Mouse (Mus musculus) ES-E14 (cell line): ENCODE results near the gene Mcfd2. TPM values are rescaled to one million over a fixed set of nuclear protein-coding genes. Genes with fewer than 3 reads are reported as not detected.

ENCODE experiments used
- DNase-seq: peaks from one replicate; pipeline ENCODE4 v3.0.0-alpha.2; 2013; ENCODE audit warnings: low read depth, low spot score
- H3K27ac ChIP-seq: 2 replicates; pipeline ENCODE4 v1.5.1; 2012; ENCODE audit warnings: low read depth, mild to moderate bottlenecking, low read length, moderate library complexity, mixed read lengths; ENCODE audit not compliant: poor library complexity, insufficient read depth, severe bottlenecking
- H3K36me3 ChIP-seq: 2 replicates; pipeline ENCODE4 v1.6.1; 2012; ENCODE audit warnings: mild to moderate bottlenecking, low read length, moderate library complexity, mixed read lengths; ENCODE audit not compliant: control insufficient read depth, poor library complexity, insufficient read depth, severe bottlenecking
- H3K4me1 ChIP-seq, 2 experiments: fragments of 150-350 bp in 1 of 2; sonication (generic) in 1 of 2; 2 replicates each; pipeline ENCODE4 v1.6.1; 2012; ENCODE audit warnings: low read length in 2 of 2, mild to moderate bottlenecking in 1 of 2, mixed read lengths in 1 of 2; ENCODE audit not compliant: control insufficient read depth in 2 of 2, insufficient read depth in 2 of 2, poor library complexity in 1 of 2
- H3K4me3 ChIP-seq, 2 experiments: fragments of 150-350 bp in 1 of 2; sonication (generic) in 1 of 2; 2 replicates each; pipeline ENCODE4 v1.5.1; 2012; ENCODE audit warnings: low read length in 2 of 2, low read depth in 1 of 2, mild to moderate bottlenecking in 1 of 2, mixed read lengths in 1 of 2; ENCODE audit not compliant: insufficient read depth in 1 of 2, poor library complexity in 1 of 2, severe bottlenecking in 1 of 2
- H3K9ac ChIP-seq: 2 replicates; pipeline ENCODE4 v1.6.1; 2012; ENCODE audit warnings: low read depth, mild to moderate bottlenecking, low read length, mixed read lengths; ENCODE audit not compliant: poor library complexity, insufficient read depth, severe bottlenecking
- H3K9me3 ChIP-seq: fragments of 150-350 bp; sonication (generic); 2 replicates; pipeline ENCODE4 v1.6.1; 2012; ENCODE audit warnings: low read depth, mild to moderate bottlenecking, low read length; ENCODE audit not compliant: control insufficient read depth, insufficient read depth
- CHD2 ChIP-seq: IDR thresholded peaks from 2 replicates; pipeline ENCODE4 v1.6.1; 2014; ENCODE audit warnings: mild to moderate bottlenecking, low read depth, low read length, inconsistent platforms
- HCFC1 ChIP-seq: IDR thresholded peaks from 2 replicates; pipeline ENCODE4 v1.6.1; 2012; ENCODE audit warnings: low read length, inconsistent platforms, borderline replicate concordance; ENCODE audit not compliant: insufficient read depth
- MAFK ChIP-seq: IDR thresholded peaks from 2 replicates; pipeline ENCODE4 v1.6.1; 2014; ENCODE audit warnings: mild to moderate bottlenecking, low read depth, low read length, inconsistent platforms; ENCODE audit not compliant: insufficient read depth
- ZC3H11A ChIP-seq: IDR thresholded peaks from 2 replicates; pipeline ENCODE4 v1.6.1; 2012; ENCODE audit warnings: low read depth, mild to moderate bottlenecking, inconsistent platforms, low read length, borderline replicate concordance
- ZNF384 ChIP-seq: IDR thresholded peaks from 2 replicates; pipeline ENCODE4 v1.6.1; 2012; ENCODE audit warnings: low read depth, low read length, inconsistent platforms
- in situ Hi-C, 2 experiments: fragments of 600-800 bp; cut with MboI; formaldehyde crosslinking; loops; one replicate each; pipeline ENCODE4 v1.15.1; 2025; ENCODE audit warnings: low sequenced_read_pairs in 2 of 2, inconsistent platforms in 1 of 2; ENCODE audit not compliant: unreplicated experiment in 2 of 2
- total RNA-seq: library from RNA; depleted of rRNA; stranded (reverse); fragments of 300-350 nt; gene quantifications from 2 replicates; pipeline ENCODE4 v1.2.3, GENCODE M21; 2012

Mcfd2 gene
- total RNA-seq, 1 experiment = 81.8 TPM

- Histone ChIP-seq H3K27ac (no peak overlapping the region), H3K9me3 (no peaks in the 10 kb centered on the region), H3K9ac (no peak overlapping the region), H3K4me3 (no peak overlapping the region), H3K36me3 (no peaks in the 10 kb centered on the region), H3K4me1 (no peaks in the 10 kb centered on the region; a peak in 1 of 4 replicates)
- in situ Hi-C loops = loop anchor here (25.0 kb wide), 3 partner anchors 200 to 750 kb away; partner anchors contain the start of genes Cript (in 1 of the 2), Pigf (in 1 of the 2) and Tmem247 (in 1 of the 2)
- TF ChIP-seq CHD2 = no peak
- no peak for TF ChIP-seq HCFC1
- no peak for TF ChIP-seq ZC3H11A
- TF ChIP-seq MAFK = no peak
- TF ChIP-seq ZNF384 = no peak
- no peak for DNase-seq
Observed at GRCm38 (mm10) chr17:87236725-87237650, 28.7 kb downstream of the Mcfd2 start.

GRCm38 (mm10) chr17:87235019-87235418, 30.7 kb downstream of the Mcfd2 start:
- H3K9me3 ChIP-seq = no peaks in the 10 kb centered on the region
- H3K36me3 ChIP-seq = no peaks in the 10 kb centered on the region
- no peak overlapping the region for H3K9ac ChIP-seq
- DNase-seq = no peak
- TF ChIP-seq ZNF384 (no peak), HCFC1 (no peak), CHD2 (no peak), ZC3H11A (no peak), MAFK (no peak)
- H3K4me3 ChIP-seq = no peak overlapping the region
- no peaks in the 10 kb centered on the region; a peak in 1 of 4 replicates for H3K4me1 ChIP-seq
- in situ Hi-C loops = loop anchor here (25.0 kb wide), 3 partner anchors 198 to 748 kb away; partner anchors contain the start of genes Cript (in 1 of the 2), Pigf (in 1 of the 2) and Tmem247 (in 1 of the 2)
- no peak overlapping the region for H3K27ac ChIP-seq

GRCm38 (mm10) chr17:87227878-87228277, 37.9 kb downstream of the Mcfd2 start:
- in situ Hi-C loops = loop anchor here (25.0 kb wide), 3 partner anchors 191 to 741 kb away; partner anchors contain the start of genes Cript (in 1 of the 2), Pigf (in 1 of the 2) and Tmem247 (in 1 of the 2)
- Histone ChIP-seq H3K9me3 (no peaks in the 10 kb centered on the region), H3K9ac (no peak overlapping the region), H3K27ac (no peak overlapping the region), H3K4me1 (no peaks in the 10 kb centered on the region), H3K4me3 (no peak overlapping the region), H3K36me3 (no peaks in the 10 kb centered on the region)
- TF ChIP-seq ZC3H11A (no peak), MAFK (no peak), CHD2 (no peak), ZNF384 (no peak), HCFC1 (no peak)
- no peak for DNase-seq

GRCm38 (mm10) chr17:87226079-87226640, 39.6 kb downstream of the Mcfd2 start:
- Histone ChIP-seq H3K9me3 (no peaks in the 10 kb centered on the region), H3K4me1 (no peaks in the 10 kb centered on the region), H3K27ac (no peak overlapping the region), H3K4me3 (no peak overlapping the region), H3K9ac (no peak overlapping the region), H3K36me3 (no peaks in the 10 kb centered on the region)
- in situ Hi-C loops = loop anchor here (25.0 kb wide), 3 partner anchors 189 to 739 kb away; partner anchors contain the start of genes Cript (in 1 of the 2), Pigf (in 1 of the 2) and Tmem247 (in 1 of the 2)
- no peak for DNase-seq
- TF ChIP-seq HCFC1 (no peak), MAFK (no peak), ZC3H11A (no peak), ZNF384 (no peak), CHD2 (no peak)
